In the genomic region with DNA sequence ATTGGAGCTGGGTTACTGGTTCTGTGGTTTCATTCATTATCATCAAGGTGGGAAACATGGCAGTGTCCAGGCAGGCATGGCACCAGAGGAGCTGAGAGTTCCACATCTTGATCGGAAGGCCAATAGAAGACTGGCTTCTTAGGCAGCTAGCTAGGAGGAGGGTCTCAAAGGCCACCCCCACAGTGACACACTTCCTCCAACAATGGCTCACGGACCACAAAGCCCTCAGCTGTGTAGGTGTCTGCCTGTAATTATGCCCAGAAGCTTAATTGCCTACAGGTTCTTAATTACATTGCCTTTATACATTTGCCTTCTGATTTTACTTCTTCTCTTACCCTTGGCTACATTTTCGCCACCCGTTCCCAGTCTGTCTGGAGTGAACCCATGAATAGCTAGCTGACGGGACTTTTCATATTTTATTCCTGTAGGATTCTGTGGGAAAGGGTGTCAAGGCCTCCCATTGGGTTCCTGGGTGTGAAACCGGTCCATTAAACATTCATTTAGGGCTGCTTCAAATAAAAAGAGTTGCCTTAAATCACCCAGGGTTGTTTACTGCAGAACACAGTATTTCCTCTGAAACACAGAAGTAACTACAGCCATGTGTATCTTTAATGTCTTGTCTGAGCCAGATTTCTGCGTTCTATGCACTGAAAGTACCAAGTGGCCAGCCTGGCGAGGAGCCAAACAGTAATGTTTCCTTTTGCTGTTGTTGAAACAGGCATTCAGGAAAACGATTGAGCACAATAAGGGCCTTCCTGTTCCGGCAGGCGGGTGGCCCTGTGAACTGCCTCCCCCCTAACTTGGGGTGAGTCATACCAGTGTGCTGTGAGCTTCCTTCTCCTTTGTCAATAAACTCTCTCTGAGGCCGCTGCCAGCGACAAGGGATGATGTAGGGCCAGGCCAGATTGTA, we compare ENCODE assay signal across 8 mouse cellular contexts.
DNase-seq lines count a peak whose midpoint lies in the region; ATAC-seq lines count a peak whose summit lies in the region.

No protein-coding gene starts in this region.

- 25% methylated on average over 13 of the region's 13 CpGs for WGBS in forebrain, embryonic 15.5 days
- WGBS in heart, embryonic 15.5 days: 54% methylated on average over 13 of the region's 13 CpGs
- WGBS in kidney, embryonic 16.5 days: 52% methylated on average over 13 of the region's 13 CpGs
- WGBS in limb, embryonic 12.5 days: 40% methylated on average over 13 of the region's 13 CpGs
- WGBS in neural tube, embryonic 13.5 days: 33% methylated on average over 13 of the region's 13 CpGs

- H3K27ac ChIP-seq in forebrain, embryonic 15.5 days (replicated peaks): peak overlapping the region; percentile 14; the same call in 1 of the 2 replicates
- H3K27ac ChIP-seq in heart, embryonic 15.5 days: no peak overlapping the region
- H3K27ac ChIP-seq in kidney, embryonic 16.5 days (ENCODE audit: low read length): peak overlapping the region; percentile 44; the same call in 1 of the 2 replicates
- H3K27ac ChIP-seq in limb, embryonic 12.5 days: peak overlapping the region; percentile 64
- H3K27ac ChIP-seq in neural tube, embryonic 13.5 days (replicated peaks): peak overlapping the region; percentile 35

- no peak overlapping the region for H3K9ac ChIP-seq in forebrain, embryonic 15.5 days (replicated peaks)
- H3K9ac ChIP-seq in heart, embryonic 15.5 days: no peak overlapping the region
- no peak overlapping the region for H3K9ac ChIP-seq in kidney, embryonic 16.5 days (replicated peaks; ENCODE audit: low read length)
- H3K9ac ChIP-seq in limb, embryonic 12.5 days (replicated peaks): no peak overlapping the region
- no peak overlapping the region for H3K9ac ChIP-seq in neural tube, embryonic 13.5 days

- peak; percentile 94 for ATAC-seq in forebrain, embryonic 15.5 days (replicated peaks)
- ATAC-seq in heart, embryonic 15.5 days (replicated peaks; ENCODE audit: insufficient number of reproducible peaks, insufficient read depth, low FRiP score, low read depth): peak; percentile 81
- ATAC-seq in kidney, embryonic 16.5 days (ENCODE audit: low FRiP score, low TSS enrichment): peak; percentile 89; the same call in 1 of the 2 replicates
- peak; percentile 71; the same call in 1 of the 2 replicates for ATAC-seq in limb, embryonic 12.5 days (ENCODE audit: insufficient number of reproducible peaks, insufficient read depth, low FRiP score, low TSS enrichment, low read depth)
- ATAC-seq in neural tube, embryonic 13.5 days (ENCODE audit: low read depth): peak; percentile 92

- H3K4me2 ChIP-seq in forebrain, embryonic 15.5 days (replicated peaks): no peak overlapping the region
- H3K4me2 ChIP-seq in heart, embryonic 15.5 days: no peak overlapping the region
- H3K4me2 ChIP-seq in kidney, embryonic 16.5 days (replicated peaks; ENCODE audit: low read depth, low read length): no peak overlapping the region
- no peak overlapping the region for H3K4me2 ChIP-seq in limb, embryonic 12.5 days
- 0 out of 2 replicates have a peak overlapping the region, but pooled peaks have one; percentile 7 for H3K4me2 ChIP-seq in neural tube, embryonic 13.5 days

- peak; percentile 72 for DNase-seq in retina, postnatal 1 day
- no peak for DNase-seq in retina, embryonic 14.5 days (ENCODE audit: low spot score)
- peak; percentile 48 to 69 for DNase-seq in urinary bladder, postnatal 36 days (ENCODE audit: low spot score in 2 of 2)

- H3K36me3 ChIP-seq in forebrain, embryonic 15.5 days: no peaks in the 10 kb centered on the region
- no peaks in the 10 kb centered on the region for H3K36me3 ChIP-seq in heart, embryonic 15.5 days
- no peaks in the 10 kb centered on the region for H3K36me3 ChIP-seq in kidney, embryonic 16.5 days (ENCODE audit: insufficient read depth, low read length)
- no peaks in the 10 kb centered on the region for H3K36me3 ChIP-seq in limb, embryonic 12.5 days
- H3K36me3 ChIP-seq in neural tube, embryonic 13.5 days: no peaks in the 10 kb centered on the region

- H3K9me3 ChIP-seq in forebrain, embryonic 15.5 days: no peaks in the 10 kb centered on the region
- no peaks in the 10 kb centered on the region for H3K9me3 ChIP-seq in heart, embryonic 15.5 days (replicated peaks)
- H3K9me3 ChIP-seq in kidney, embryonic 16.5 days (ENCODE audit: low read length): no peaks in the 10 kb centered on the region
- no peaks in the 10 kb centered on the region for H3K9me3 ChIP-seq in limb, embryonic 12.5 days
- H3K9me3 ChIP-seq in neural tube, embryonic 13.5 days: no peaks in the 10 kb centered on the region

- H3K4me3 ChIP-seq in forebrain, embryonic 15.5 days: no peak overlapping the region
- no peak overlapping the region for H3K4me3 ChIP-seq in heart, embryonic 15.5 days
- no peak overlapping the region for H3K4me3 ChIP-seq in kidney, embryonic 16.5 days (ENCODE audit: low read length)
- H3K4me3 ChIP-seq in limb, embryonic 12.5 days (replicated peaks): no peak overlapping the region
- no peak overlapping the region for H3K4me3 ChIP-seq in neural tube, embryonic 13.5 days

- H3K27me3 ChIP-seq in forebrain, embryonic 15.5 days: no peaks in the 10 kb centered on the region
- peaks cover 6% of the 10 kb centered on the region; the same call in 1 of the 2 replicates for H3K27me3 ChIP-seq in heart, embryonic 15.5 days
- H3K27me3 ChIP-seq in kidney, embryonic 16.5 days (ENCODE audit: insufficient read depth, low read length): peaks cover 2% of the 10 kb centered on the region; the same call in 1 of the 2 replicates
- H3K27me3 ChIP-seq in limb, embryonic 12.5 days: no peaks in the 10 kb centered on the region
- H3K27me3 ChIP-seq in neural tube, embryonic 13.5 days: peaks cover 4% of the 10 kb centered on the region

- H3K4me1 ChIP-seq in forebrain, embryonic 15.5 days: peaks cover 12% of the 10 kb centered on the region
- H3K4me1 ChIP-seq in heart, embryonic 15.5 days (replicated peaks): peaks cover 8% of the 10 kb centered on the region; the same call in 1 of the 2 replicates
- H3K4me1 ChIP-seq in kidney, embryonic 16.5 days (ENCODE audit: insufficient read depth, low read length): 0 out of 2 replicates have a peak, but pooled peaks cover 4% of the 10 kb centered on the region
- H3K4me1 ChIP-seq in limb, embryonic 12.5 days (replicated peaks): peaks cover 12% of the 10 kb centered on the region
- peaks cover 15% of the 10 kb centered on the region for H3K4me1 ChIP-seq in neural tube, embryonic 13.5 days (replicated peaks)
